Mouse (Mus musculus): Measurements from ENCODE around the gene Slc11a1.

GRCm38 (mm10) chr1:74331046-74331681 lies 43.8 kb upstream of the Slc11a1 start:
- TF ChIP-seq CTCF (IDR thresholded peaks at IDR 0.05; ENCODE audit: low read depth) = no peak
- no peak for TF ChIP-seq EP300 (IDR thresholded peaks at IDR 0.05; ENCODE audit: low read depth)
